Mouse (Mus musculus) left cerebral cortex, adult 2 months (tissue): ENCODE results near the gene B3gnt3. TPM values are rescaled to one million over a fixed set of nuclear protein-coding genes. Genes with fewer than 3 reads are reported as not detected.

Experiments used
- DNase-seq, 2 experiments: peaks; one replicate each; pipeline ENCODE4 v3.0.0; 2021 to 2022; ENCODE audit warnings: low spot score in 2 of 2, mixed read lengths in 1 of 2; ENCODE audit errors: extremely low spot score in 1 of 2
- H3K27ac ChIP-seq: fragments of 200-600 bp; 2 replicates; pipeline ENCODE4 v1.8.1; 2022
- H3K4me3 ChIP-seq: fragments of 200-600 bp; 2 replicates; pipeline ENCODE4 v1.8.1; 2022
- CTCF ChIP-seq: fragments of 200-600 bp; IDR thresholded peaks from 2 replicates; pipeline ENCODE4 v1.8.1; 2022; ENCODE audit warnings: antibody characterized with exemption, mild to moderate bottlenecking, moderate library complexity
- intact Hi-C: fragments of 180-260 bp; cut with DNase I; formaldehyde crosslinking; loops from one replicate; pipeline ENCODE4 v1.15.1; 2025
- total RNA-seq, 2 experiments: library from RNA; stranded (reverse); gene quantifications; 2 replicates each; pipeline ENCODE4 v1.2.3; 2021

Gene B3gnt3
- total RNA-seq, 2 experiments from 2014 or later, result 0.68 to 0.79 TPM

GRCm38 (mm10) chr8:71675456-71676019 is 26.1 kb downstream of the B3gnt3 start:
- TF ChIP-seq CTCF, result no peak

DNA sequence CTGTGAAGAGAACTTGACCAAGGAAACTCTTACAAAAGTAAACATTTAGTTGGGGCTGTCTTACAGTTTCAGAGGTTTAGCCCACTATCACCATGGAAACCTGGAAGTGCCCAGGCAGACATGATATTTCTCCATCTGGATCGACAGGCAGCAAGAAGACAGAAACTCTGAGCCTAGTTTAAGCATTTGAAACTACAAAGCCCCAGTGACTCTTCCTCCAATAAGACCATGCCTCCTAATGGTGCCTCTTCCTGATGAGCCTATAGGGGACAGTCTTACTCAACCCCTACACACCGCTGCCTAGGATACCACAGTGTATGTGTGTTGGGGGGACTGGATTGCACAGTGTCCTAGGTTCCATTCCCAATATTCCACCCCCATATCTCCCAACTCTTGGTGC is 27.5 kb downstream of the B3gnt3 start:
- Histone ChIP-seq H3K4me3 (no peak overlapping the region), H3K27ac (no peak overlapping the region)
- DNase-seq, result no peak
- intact Hi-C loops, result loop anchor here (10.0 kb wide), 1 partner anchor 461 kb away; the partner anchor contains the start of gene Tpm4
- no peak for TF ChIP-seq CTCF

More at GRCm38 (mm10) chr8:71675456-71676019, 26.1 kb downstream of the B3gnt3 start:
- H3K4me3 ChIP-seq, result peak overlapping the region; percentile 52
- DNase-seq, result no peak
- intact Hi-C loops, result loop anchor here (10.0 kb wide), 1 partner anchor 459 kb away; the partner anchor contains the start of gene Tpm4
- H3K27ac ChIP-seq, result peak overlapping the region; percentile 97

- DNase-seq, result no peak
- TF ChIP-seq CTCF, result no peak
- Histone ChIP-seq H3K27ac (peak overlapping the region; percentile 96), H3K4me3 (peak overlapping the region; percentile 67)
- intact Hi-C loops, result loop anchor here (10.0 kb wide), 1 partner anchor 463 kb away; the partner anchor contains the start of gene Tpm4
Observed at GRCm38 (mm10) chr8:71672168-71672735, 29.3 kb downstream of the B3gnt3 start.

- Histone ChIP-seq H3K27ac (peak within 1 kb of the TSS; percentile 96), H3K4me3 (peak within 1 kb of the TSS; percentile 67)
- DNase-seq, result peak; percentile 91 to 96
- intact Hi-C loops, result loop anchor here (1.0 to 10.0 kb wide), 3 partner anchors 49 to 463 kb away; partner anchors contain the start of genes Fcho1 and Tpm4
- TF ChIP-seq CTCF, result no peak
Observed at GRCm38 (mm10) chr8:71671549-71671965, 30.0 kb downstream of the B3gnt3 start, which contains the start of gene Unc13a. Gene Unc13a (minus strand): TSS chr8:71671757.

GRCm38 (mm10) chr8:71670621-71671548 is 30.7 kb downstream of the B3gnt3 start:
- peak overlapping the region; percentile 96 for H3K27ac ChIP-seq
- intact Hi-C loops, result loop anchor here (1.0 to 10.0 kb wide), 3 partner anchors 50 to 464 kb away; partner anchors contain the start of genes Fcho1 and Tpm4
- DNase-seq, result peak; percentile 71 to 78
- peak overlapping the region; percentile 67 for H3K4me3 ChIP-seq
- TF ChIP-seq CTCF, result no peak

DNA sequence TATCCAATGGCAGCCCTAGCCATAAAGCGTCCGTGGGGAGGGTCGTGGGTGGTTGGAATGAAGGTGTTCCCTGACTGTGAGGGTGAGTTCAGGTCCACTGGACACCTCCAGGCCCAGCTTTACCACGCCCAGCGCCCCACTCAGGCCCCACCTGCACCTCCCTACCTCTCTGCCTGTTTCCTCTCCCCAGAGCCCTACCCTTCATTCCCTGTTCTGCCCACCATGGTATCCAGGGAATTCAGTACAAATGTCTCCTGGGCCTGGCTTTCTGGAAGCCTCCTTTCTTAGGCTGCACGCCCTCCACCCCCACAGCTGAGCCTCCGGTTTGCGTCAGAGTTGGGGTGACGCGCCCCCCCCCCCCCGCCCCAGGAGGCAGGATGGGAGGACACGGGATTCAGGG is 31.4 kb downstream of the B3gnt3 start:
- peak overlapping the region; percentile 96 for H3K27ac ChIP-seq
- intact Hi-C loops, result loop anchor here (2.0 to 10.0 kb wide), 2 partner anchors 51 to 465 kb away; partner anchors contain the start of gene Tpm4
- TF ChIP-seq CTCF, result no peak
- peak in 1 of 2 experiments; percentile 56 for DNase-seq
- peak overlapping the region; percentile 67 for H3K4me3 ChIP-seq

GRCm38 (mm10) chr8:71668220-71668975 is 33.2 kb downstream of the B3gnt3 start:
- DNase-seq, result peak; percentile 46
- H3K4me3 ChIP-seq, result peak overlapping the region; percentile 36
- peak overlapping the region; percentile 78 for H3K27ac ChIP-seq
- TF ChIP-seq CTCF, result no peak
- intact Hi-C loops, result no loop called here

GRCm38 (mm10) chr8:71667256-71667655 is 34.3 kb downstream of the B3gnt3 start:
- no peak for TF ChIP-seq CTCF
- H3K4me3 ChIP-seq, result no peak overlapping the region
- no peak overlapping the region for H3K27ac ChIP-seq
- intact Hi-C loops, result no loop called here
- DNase-seq, result no peak

GRCm38 (mm10) chr8:71666855-71667254 is 34.7 kb downstream of the B3gnt3 start:
- H3K27ac ChIP-seq, result no peak overlapping the region
- intact Hi-C loops, result no loop called here
- no peak for DNase-seq
- TF ChIP-seq CTCF, result no peak
- H3K4me3 ChIP-seq, result no peak overlapping the region

DNA sequence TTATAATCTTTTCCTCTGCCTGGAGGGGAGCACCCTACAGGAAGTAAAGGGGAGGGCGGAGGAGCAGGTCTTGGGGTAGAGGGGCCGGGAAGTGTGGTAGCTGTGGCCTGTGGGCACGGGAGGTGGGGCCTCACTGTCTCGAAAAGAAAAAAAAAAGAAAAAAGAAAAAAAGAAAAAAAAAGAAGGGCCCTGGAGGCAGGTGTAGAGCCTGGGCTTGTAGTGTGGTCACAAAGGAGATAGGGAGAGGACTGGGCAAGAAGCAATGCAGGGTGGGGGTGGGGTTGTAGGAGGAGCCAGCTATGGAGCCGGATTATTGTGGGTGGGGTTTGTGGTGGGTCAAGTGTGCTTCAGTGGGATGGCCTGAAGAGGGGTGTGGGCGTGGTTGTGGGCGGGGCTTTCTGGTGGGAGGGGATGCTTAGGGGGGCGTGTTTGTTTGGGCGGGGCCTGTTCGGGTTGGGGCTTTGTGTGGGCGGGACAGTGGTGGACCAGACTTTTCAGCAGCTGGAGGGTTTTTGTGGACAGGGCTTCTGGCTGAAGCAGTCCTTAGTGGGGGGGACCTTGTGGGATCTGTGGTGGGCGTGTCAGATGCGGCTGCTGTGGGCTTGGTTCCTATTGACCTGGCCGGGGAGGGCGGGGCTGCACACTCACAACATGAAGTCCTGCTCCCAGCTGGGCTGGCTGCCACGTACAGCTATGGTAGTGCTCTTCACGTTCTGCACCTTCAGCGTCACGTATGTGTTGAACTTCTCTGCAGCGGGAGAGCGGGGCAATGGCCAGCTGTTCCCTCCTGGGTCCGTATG is 36.1 kb downstream of the B3gnt3 start:
- no peak for DNase-seq
- intact Hi-C loops, result no loop called here
- H3K27ac ChIP-seq, result no peak overlapping the region
- no peak overlapping the region for H3K4me3 ChIP-seq
- TF ChIP-seq CTCF, result no peak
